Mouse (Mus musculus) neural tube, embryonic 12.5 days (tissue): ENCODE data around the gene Cramp1l. TPM values are rescaled to one million over a fixed set of nuclear protein-coding genes. Genes with fewer than 3 reads are reported as not detected.
A peak's percentile ranks its signal among the peaks of the same experiment; 100 is the strongest.

Experiments
- ATAC-seq: fragments of 200-750 bp; cut with Nextera tagmentation; 2 replicates; pipeline ENCODE4 v1.8.0; 2017; ENCODE audit warnings: low read depth, mild to moderate bottlenecking, moderate TSS enrichment, moderate library complexity; ENCODE audit not compliant: low FRiP score
- H3K27ac ChIP-seq: fragments of 300-500 bp; sonication (generic); 2 replicates; pipeline ENCODE4 v1.5.1; 2016
- H3K27me3 ChIP-seq: fragments of 300-500 bp; sonication (generic); replicated peaks from 2 replicates; pipeline ENCODE4 v1.6.1; 2016; ENCODE audit warnings: mild to moderate bottlenecking
- H3K36me3 ChIP-seq: fragments of 300-500 bp; sonication (generic); 2 replicates; pipeline ENCODE4 v1.6.1; 2016; ENCODE audit warnings: mild to moderate bottlenecking
- H3K4me1 ChIP-seq: fragments of 300-500 bp; sonication (generic); 2 replicates; pipeline ENCODE4 v1.6.1; 2016
- H3K4me2 ChIP-seq: fragments of 300-500 bp; sonication (generic); replicated peaks from 2 replicates; pipeline ENCODE4 v1.6.1; 2016; ENCODE audit warnings: mild to moderate bottlenecking
- H3K4me3 ChIP-seq: fragments of 300-500 bp; sonication (generic); 2 replicates; pipeline ENCODE4 v1.5.1; 2016
- H3K9ac ChIP-seq: fragments of 300-500 bp; sonication (generic); 2 replicates; pipeline ENCODE4 v1.6.1; 2016; ENCODE audit warnings: mild to moderate bottlenecking
- H3K9me3 ChIP-seq: fragments of 300-500 bp; sonication (generic); 2 replicates; pipeline ENCODE4 v1.6.1; 2016; ENCODE audit warnings: mild to moderate bottlenecking
- WGBS: fragments of 180-500 bp; shearing (Covaris S2); methylation state at CpG from one replicate; pipeline ENCODE4 v1.1.7; 2016; 5-methylcytosine and 5-hydroxymethylcytosine counted together
- polyA plus RNA-seq: library from polyadenylated mRNA; unstranded; fragments of >200 nt; fragmentation: Nextera tagmentation; extraction: Ambion mirVana; gene quantifications from 2 replicates; pipeline ENCODE4 v1.2.1, GENCODE M21; 2016

Cramp1l gene
- polyA plus RNA-seq: 12.0 and 13.1 TPM in 2 replicates

- Histone ChIP-seq H3K4me2 (peak within 1 kb of the TSS; percentile 97), H3K27ac (peak within 1 kb of the TSS; percentile 62), H3K4me3 (peak within 1 kb of the TSS; percentile 100), H3K4me1 (peaks cover 17% of the 10 kb centered on the region), H3K36me3 (peaks cover 16% of the 10 kb centered on the region), H3K27me3 (no peaks in the 10 kb centered on the region), H3K9me3 (no peaks in the 10 kb centered on the region), H3K9ac (peak within 1 kb of the TSS; percentile 88)
- under 1% methylated on average over 62 of the region's 62 CpGs for WGBS
- peak; percentile 98 for ATAC-seq
Observed at GRCm38 (mm10) chr17:25015655-25016291, at the start of gene Cramp1l, which contains the start of gene Ift140. Gene Cramp1l, minus strand, starts transcription at chr17:25015788. Gene Ift140, plus strand, starts transcription at chr17:25016085.

- peaks cover 28% of the 10 kb centered on the region for H3K36me3 ChIP-seq
Observed at GRCm38 (mm10) chr17:25065189-25065588, 49.6 kb upstream of the Cramp1l start.

GRCm38 (mm10) chr17:25064351-25064750, 48.8 kb upstream of the Cramp1l start:
- Histone ChIP-seq H3K27me3 (no peaks in the 10 kb centered on the region), H3K4me1 (no peaks in the 10 kb centered on the region), H3K9ac (no peak overlapping the region), H3K27ac (no peak overlapping the region), H3K36me3 (peaks cover 33% of the 10 kb centered on the region), H3K4me2 (no peak overlapping the region), H3K9me3 (no peaks in the 10 kb centered on the region), H3K4me3 (no peak overlapping the region)
- no peak for ATAC-seq
- 77% methylated on average over 9 of the region's 9 CpGs for WGBS

More at GRCm38 (mm10) chr17:25065189-25065588, 49.6 kb upstream of the Cramp1l start:
- Histone ChIP-seq H3K9ac (no peak overlapping the region), H3K4me1 (no peaks in the 10 kb centered on the region), H3K4me3 (no peak overlapping the region), H3K27me3 (no peaks in the 10 kb centered on the region), H3K27ac (no peak overlapping the region), H3K9me3 (no peaks in the 10 kb centered on the region), H3K4me2 (no peak overlapping the region)
- ATAC-seq: no peak
- 92% methylated on average over 3 of the region's 3 CpGs for WGBS

- 92% methylated on average over 12 of the region's 12 CpGs for WGBS
- Histone ChIP-seq H3K4me2 (no peak overlapping the region), H3K36me3 (peaks cover 35% of the 10 kb centered on the region), H3K4me1 (no peaks in the 10 kb centered on the region), H3K4me3 (no peak overlapping the region), H3K9me3 (no peaks in the 10 kb centered on the region), H3K27me3 (no peaks in the 10 kb centered on the region), H3K9ac (no peak overlapping the region), H3K27ac (no peak overlapping the region)
- no peak for ATAC-seq
Observed at GRCm38 (mm10) chr17:25063872-25064271, 48.3 kb upstream of the Cramp1l start.

- Histone ChIP-seq H3K4me3 (no peak overlapping the region), H3K4me1 (no peaks in the 10 kb centered on the region), H3K36me3 (peaks cover 39% of the 10 kb centered on the region), H3K9me3 (no peaks in the 10 kb centered on the region), H3K27me3 (no peaks in the 10 kb centered on the region), H3K4me2 (no peak overlapping the region), H3K9ac (no peak overlapping the region), H3K27ac (no peak overlapping the region)
- no peak for ATAC-seq
- WGBS: 89% methylated on average over 4 of the region's 4 CpGs
Observed at GRCm38 (mm10) chr17:25063261-25063660, 47.7 kb upstream of the Cramp1l start.

GRCm38 (mm10) chr17:25057041-25057440, 41.5 kb upstream of the Cramp1l start:
- Histone ChIP-seq H3K4me1 (no peaks in the 10 kb centered on the region), H3K36me3 (peaks cover 63% of the 10 kb centered on the region), H3K9ac (no peak overlapping the region), H3K27me3 (no peaks in the 10 kb centered on the region), H3K4me2 (no peak overlapping the region), H3K4me3 (no peak overlapping the region), H3K9me3 (no peaks in the 10 kb centered on the region), H3K27ac (no peak overlapping the region)
- no peak for ATAC-seq
- WGBS: 92% methylated on average over 6 of the region's 6 CpGs

- no peaks in the 10 kb centered on the region for H3K9me3 ChIP-seq
- H3K27ac ChIP-seq: no peak overlapping the region
- no peak overlapping the region for H3K4me3 ChIP-seq
- H3K36me3 ChIP-seq: peaks cover 60% of the 10 kb centered on the region
- 86% methylated on average over 9 of the region's 9 CpGs for WGBS
- H3K4me1 ChIP-seq: no peaks in the 10 kb centered on the region
- H3K4me2 ChIP-seq: no peak overlapping the region
- no peak overlapping the region for H3K9ac ChIP-seq
- no peak for ATAC-seq
- H3K27me3 ChIP-seq: no peaks in the 10 kb centered on the region
Observed at GRCm38 (mm10) chr17:25053274-25053673, 37.7 kb upstream of the Cramp1l start.

- ATAC-seq: no peak
- WGBS: 91% methylated on average over 6 of the region's 6 CpGs
- H3K27me3 ChIP-seq: no peaks in the 10 kb centered on the region
- H3K4me1 ChIP-seq: no peaks in the 10 kb centered on the region
- H3K9me3 ChIP-seq: no peaks in the 10 kb centered on the region
- no peak overlapping the region for H3K27ac ChIP-seq
- H3K9ac ChIP-seq: no peak overlapping the region
- no peak overlapping the region for H3K4me3 ChIP-seq
- H3K4me2 ChIP-seq: no peak overlapping the region
- H3K36me3 ChIP-seq: peaks cover 33% of the 10 kb centered on the region
Observed at GRCm38 (mm10) chr17:25047143-25047542, 31.6 kb upstream of the Cramp1l start.

- Histone ChIP-seq H3K36me3 (peaks cover 24% of the 10 kb centered on the region), H3K4me3 (no peak overlapping the region), H3K27ac (no peak overlapping the region), H3K27me3 (no peaks in the 10 kb centered on the region), H3K9ac (no peak overlapping the region), H3K4me1 (no peaks in the 10 kb centered on the region), H3K4me2 (no peak overlapping the region), H3K9me3 (no peaks in the 10 kb centered on the region)
- no peak for ATAC-seq
- WGBS: 94% methylated on average over 4 of the region's 4 CpGs
Observed at GRCm38 (mm10) chr17:25045281-25045680, 29.7 kb upstream of the Cramp1l start.

- ATAC-seq: no peak
- Histone ChIP-seq H3K4me2 (no peak overlapping the region), H3K36me3 (peaks cover 23% of the 10 kb centered on the region), H3K27me3 (no peaks in the 10 kb centered on the region), H3K27ac (no peak overlapping the region), H3K9me3 (no peaks in the 10 kb centered on the region), H3K4me3 (no peak overlapping the region), H3K4me1 (no peaks in the 10 kb centered on the region), H3K9ac (no peak overlapping the region)
- WGBS: 81% methylated on average over 7 of the region's 7 CpGs
Observed at GRCm38 (mm10) chr17:25044879-25045278, 29.3 kb upstream of the Cramp1l start.

- Histone ChIP-seq H3K9ac (no peak overlapping the region), H3K36me3 (peaks cover 52% of the 10 kb centered on the region), H3K4me3 (no peak overlapping the region), H3K27ac (no peak overlapping the region), H3K9me3 (no peaks in the 10 kb centered on the region), H3K4me1 (no peaks in the 10 kb centered on the region), H3K4me2 (no peak overlapping the region), H3K27me3 (no peaks in the 10 kb centered on the region)
- WGBS: 66% methylated on average over 4 of the region's 4 CpGs
- no peak for ATAC-seq
Observed at GRCm38 (mm10) chr17:25036183-25036582, 20.6 kb upstream of the Cramp1l start.

GRCm38 (mm10) chr17:25016292-25017132, 924 bp upstream of the Cramp1l start:
- peak overlapping the region; percentile 75 for H3K9ac ChIP-seq
- ATAC-seq: peak; percentile 92
- no peaks in the 10 kb centered on the region for H3K27me3 ChIP-seq
- H3K4me3 ChIP-seq: peak overlapping the region; percentile 100
- H3K4me1 ChIP-seq: peaks cover 17% of the 10 kb centered on the region
- H3K4me2 ChIP-seq: peak overlapping the region; percentile 97
- H3K9me3 ChIP-seq: no peaks in the 10 kb centered on the region
- under 1% methylated on average over 55 of the region's 55 CpGs for WGBS
- peak overlapping the region; percentile 62 for H3K27ac ChIP-seq
- H3K36me3 ChIP-seq: peaks cover 12% of the 10 kb centered on the region
